Mouse (Mus musculus) lung, adult 2 months (tissue): ENCODE data around the gene Alg12.
A peak's percentile ranks its signal among the peaks of the same experiment; 100 is the strongest.

Experiments
- CTCF ChIP-seq: fragments of 200-500 bp; IDR thresholded peaks from 2 replicates; pipeline ENCODE4 v1.5.1; 2011; ENCODE audit warnings: mild to moderate bottlenecking, low read length, control low read depth; ENCODE audit not compliant: insufficient read depth
- POLR2A ChIP-seq: fragments of 200-500 bp; IDR thresholded peaks from 2 replicates; pipeline ENCODE4 v1.6.1; 2011; ENCODE audit warnings: low read depth, mild to moderate bottlenecking, control low read depth, low read length, borderline replicate concordance; ENCODE audit errors: extremely low read depth

DNA sequence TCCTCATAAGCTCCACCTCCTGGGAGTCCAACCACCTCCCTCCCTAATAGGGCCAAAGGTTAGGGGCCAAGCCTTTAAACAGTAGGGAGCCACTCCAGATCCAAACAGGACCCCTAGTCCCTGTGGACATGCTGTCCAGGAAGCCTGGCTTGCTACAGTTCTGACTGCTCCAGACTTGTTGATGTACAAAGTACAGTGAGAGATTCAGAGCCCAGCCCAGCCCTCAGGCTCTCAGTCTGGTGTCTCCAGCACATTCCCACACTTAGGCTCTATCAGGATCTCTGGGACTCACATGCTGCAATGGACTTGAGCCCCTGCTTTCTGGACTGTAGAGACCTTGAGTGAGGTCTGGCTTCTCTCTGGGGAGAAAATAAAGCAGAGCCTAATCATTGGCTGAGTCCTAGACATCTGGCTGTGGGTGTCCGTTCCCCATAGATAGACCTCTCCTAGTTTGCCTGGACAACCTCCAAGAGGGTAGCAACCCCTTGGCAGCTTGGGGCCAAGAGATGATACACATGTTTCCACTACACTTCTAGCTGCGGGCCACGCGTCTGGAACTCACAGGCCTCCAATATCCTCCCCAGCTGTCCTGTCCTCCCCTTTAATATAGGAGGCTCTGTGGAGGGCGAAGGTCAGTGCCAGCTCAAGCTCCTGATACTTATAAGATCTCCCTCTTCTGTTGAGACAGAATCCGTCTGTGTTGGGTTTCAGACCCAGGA lies 49.1 kb upstream of the Alg12 start:
- TF ChIP-seq CTCF (no peak), POLR2A (0 out of 2 replicates have a peak, but pooled peaks have one; percentile 7)
